8 mouse cellular contexts compared by ENCODE assay signal in the genomic region with DNA sequence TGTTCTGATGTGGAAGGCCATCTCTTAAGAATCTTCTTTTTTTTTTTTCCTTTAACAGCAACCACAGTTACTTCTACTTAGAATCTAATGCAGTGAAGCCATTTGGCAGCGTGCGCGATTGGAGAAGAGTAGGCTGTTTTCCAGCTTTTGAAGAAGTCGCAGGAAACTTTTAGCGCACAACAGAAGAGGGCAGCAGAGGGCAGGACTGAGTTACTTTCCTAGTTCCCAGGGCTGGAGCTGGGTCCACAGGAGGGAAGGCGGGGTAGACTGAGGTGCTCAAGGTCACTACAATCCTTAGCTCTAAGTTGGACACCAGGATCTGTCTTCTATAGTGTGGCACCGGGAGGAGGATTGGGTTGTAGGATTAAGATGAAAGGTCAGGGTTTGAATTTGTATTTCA. TPM values are rescaled to one million over a fixed set of nuclear protein-coding genes. Genes with fewer than 3 reads are reported as not detected.
A peak's percentile ranks its signal among the peaks of the same experiment; 100 is the strongest.
DNase-seq lines count a peak whose midpoint lies in the region; ATAC-seq and TF ChIP-seq lines count a peak whose summit lies in the region.

No protein-coding gene starts in this region.

- H3K4me3 ChIP-seq in intestine, embryonic 14.5 days (ENCODE audit: low read depth, low read length): no peak overlapping the region
- no peak overlapping the region for H3K4me3 ChIP-seq in intestine, embryonic 16.5 days (ENCODE audit: low read length)
- no peak overlapping the region for H3K4me3 ChIP-seq in ES-Bruce4 (ENCODE audit: low read depth, low read length)
- no peak overlapping the region for H3K4me3 ChIP-seq in embryonic fibroblast, embryonic 13.5 days (ENCODE audit: insufficient read depth, low read length)

- TF ChIP-seq EP300 in ES-Bruce4 (IDR thresholded peaks at IDR 0.05; ENCODE audit: insufficient read depth, low read depth, low read length): no peak

- no peak for ATAC-seq in intestine, embryonic 14.5 days (replicated peaks; ENCODE audit: low FRiP score, low TSS enrichment, low read depth)
- ATAC-seq in intestine, embryonic 16.5 days: no peak
- ATAC-seq in activated CD4-positive, CD25-positive, alpha-beta regulatory T cell, adult 4 months: no peak

- peaks cover 11% of the 10 kb centered on the region for H3K36me3 ChIP-seq in intestine, embryonic 14.5 days (ENCODE audit: control insufficient read depth, insufficient read depth, low read length)
- no peaks in the 10 kb centered on the region for H3K36me3 ChIP-seq in intestine, embryonic 16.5 days (ENCODE audit: control insufficient read depth, insufficient read depth, low read length)
- H3K36me3 ChIP-seq in ES-Bruce4 (ENCODE audit: control insufficient read depth, insufficient read depth, low read length, poor library complexity, severe bottlenecking): no peaks in the 10 kb centered on the region

- H3K9ac ChIP-seq in intestine, embryonic 14.5 days (ENCODE audit: low read length): no peak overlapping the region
- no peak overlapping the region for H3K9ac ChIP-seq in intestine, embryonic 16.5 days (ENCODE audit: low read depth, low read length)
- H3K9ac ChIP-seq in ES-Bruce4 (ENCODE audit: low read depth, poor library complexity, severe bottlenecking): no peak overlapping the region

- TF ChIP-seq POLR2A in ES-Bruce4 (IDR thresholded peaks at IDR 0.05; ENCODE audit: insufficient read depth, low read length): no peak
- TF ChIP-seq POLR2A in embryonic fibroblast, embryonic 13.5 days (IDR thresholded peaks at IDR 0.05; ENCODE audit: low read depth, low read length): no peak

- 34% methylated on average over 7 of the region's 7 CpGs for WGBS in intestine, embryonic 14.5 days
- 29% methylated on average over 7 of the region's 7 CpGs for WGBS in intestine, embryonic 16.5 days

- no peak overlapping the region for H3K4me2 ChIP-seq in intestine, embryonic 14.5 days (ENCODE audit: low read length)
- H3K4me2 ChIP-seq in intestine, embryonic 16.5 days (ENCODE audit: low read depth, low read length): no peak overlapping the region

- peak; percentile 56 for TF ChIP-seq CTCF in ES-Bruce4 (IDR thresholded peaks at IDR 0.05; ENCODE audit: low read depth, low read length)
- 0 out of 2 replicates have a peak, but pooled peaks have one; percentile 18 for TF ChIP-seq CTCF in embryonic fibroblast, embryonic 13.5 days (IDR thresholded peaks at IDR 0.05; ENCODE audit: borderline replicate concordance, insufficient read depth, low read length)

- intact Hi-C loops in left cerebral cortex, postnatal 25 days (cut with DNase I): loop anchor here (5.0 kb wide), 1 partner anchor 194 kb away; no protein-coding TSS in a partner anchor

- H3K9me3 ChIP-seq in intestine, embryonic 14.5 days (ENCODE audit: control insufficient read depth, low read length): no peaks in the 10 kb centered on the region
- H3K9me3 ChIP-seq in intestine, embryonic 16.5 days (ENCODE audit: control insufficient read depth, low read length): no peaks in the 10 kb centered on the region
- no peaks in the 10 kb centered on the region for H3K9me3 ChIP-seq in ES-Bruce4 (replicated peaks; ENCODE audit: control insufficient read depth, insufficient read depth, low read length, poor library complexity, severe bottlenecking)

- no peak overlapping the region for H3K27ac ChIP-seq in intestine, embryonic 14.5 days (ENCODE audit: low read depth)
- no peak overlapping the region for H3K27ac ChIP-seq in intestine, embryonic 16.5 days (ENCODE audit: low read length)
- H3K27ac ChIP-seq in ES-Bruce4 (ENCODE audit: insufficient read depth, low read length): no peak overlapping the region
- H3K27ac ChIP-seq in embryonic fibroblast, embryonic 13.5 days (ENCODE audit: insufficient read depth, low read length): no peak overlapping the region

- H3K4me1 ChIP-seq in intestine, embryonic 14.5 days (replicated peaks; ENCODE audit: control insufficient read depth, insufficient read depth, low read length): no peaks in the 10 kb centered on the region
- H3K4me1 ChIP-seq in intestine, embryonic 16.5 days (ENCODE audit: control insufficient read depth, insufficient read depth, low read length): peaks cover 3% of the 10 kb centered on the region; the same call in 1 of the 2 replicates
- H3K4me1 ChIP-seq in ES-Bruce4 (ENCODE audit: control insufficient read depth, insufficient read depth, low read length): no peaks in the 10 kb centered on the region
- no peaks in the 10 kb centered on the region for H3K4me1 ChIP-seq in embryonic fibroblast, embryonic 13.5 days (ENCODE audit: control insufficient read depth, insufficient read depth, low read length)

- DNase-seq in intestine, embryonic 14.5 days (ENCODE audit: low spot score): peak; percentile 77
- DNase-seq in adrenal gland, adult 2 months: peak; percentile 49
- DNase-seq in left cerebral cortex, postnatal 25 days (ENCODE audit: low spot score in 2 of 2): peak; percentile 49 to 69
- peak; percentile 63 for DNase-seq in right cerebral cortex, postnatal 14 days

- 0 out of 2 replicates have a peak, but pooled peaks cover 4% of the 10 kb centered on the region for H3K27me3 ChIP-seq in intestine, embryonic 14.5 days (replicated peaks; ENCODE audit: control insufficient read depth, insufficient read depth, low read length)
- H3K27me3 ChIP-seq in intestine, embryonic 16.5 days (replicated peaks; ENCODE audit: control insufficient read depth, insufficient read depth, low read length): peaks cover 6% of the 10 kb centered on the region; the same call in 1 of the 2 replicates
- H3K27me3 ChIP-seq in ES-Bruce4 (ENCODE audit: control insufficient read depth, insufficient read depth, low read length, poor library complexity, severe bottlenecking): no peaks in the 10 kb centered on the region

RNA-seq across cellular contexts. Expression of a gene that starts 8.0 kb away (rescaled TPM):
- polyA plus RNA-seq in intestine, embryonic 14.5 days (2014; fragmentation: Nextera tagmentation; extraction: Ambion mirVana): 2.1 and 2.9 TPM in 2 replicates
- polyA plus RNA-seq in intestine, embryonic 16.5 days (2015; fragmentation: Nextera tagmentation; extraction: Ambion mirVana): 1.1 and 1.4 TPM in 2 replicates
- 0.12 TPM in 1 of 2 replicates, not detected in the other for polyA plus RNA-seq in ES-Bruce4 (2011; ENCODE audit: insufficient read depth, insufficient read length, low read depth, missing spikeins)
- under 1 TPM; 0.06 to 0.17 TPM for total RNA-seq in adrenal gland, adult 2 months (2021)
- 0.01 and 0.55 TPM in 2 replicates for polyA plus RNA-seq in adrenal gland, adult 2 months (2012; rRNA removed)
- not detected in 2 replicates for polyA plus RNA-seq in embryonic fibroblast, embryonic 13.5 days (2011; ENCODE audit: insufficient read length, low read depth, missing spikeins)
- 10 to 100 TPM; 42.8 to 49.3 TPM for total RNA-seq in left cerebral cortex, postnatal 25 days (2021)
- under 1 TPM; 0.09 TPM for polyA plus RNA-seq in activated CD4-positive, CD25-positive, alpha-beta regulatory T cell, adult 4 months (2017; shearing (Covaris generic))
